Mouse (Mus musculus): ENCODE data around the gene Dctn2. TPM values are rescaled to one million over a fixed set of nuclear protein-coding genes. Genes with fewer than 3 reads are reported as not detected.

Dctn2 gene
- polyA plus RNA-seq (2012; rRNA removed) = 94.8 and 101 TPM in 2 replicates

- peak; percentile 87 to 91 for DNase-seq (ENCODE audit: low read depth in 1 of 2, low spot score in 2 of 2)
- WGBS = 2% methylated on average over 65 of the region's 70 CpGs
- H3K36me3 ChIP-seq (ENCODE audit: control insufficient read depth, insufficient read depth, low read length) = no peaks in the 10 kb centered on the region
- TF ChIP-seq POLR2A (IDR thresholded peaks at IDR 0.05; ENCODE audit: low read depth, low read length) (peak; percentile 43; the same call in 1 of the 2 replicates), CTCF (IDR thresholded peaks at IDR 0.05; ENCODE audit: extremely low read depth, insufficient read depth, insufficient read length, insufficient replicate concordance) (no peak)
- peak within 1 kb of the TSS; percentile 34 for H3K27ac ChIP-seq (ENCODE audit: insufficient read depth, low read length)
- peaks cover 6% of the 10 kb centered on the region; the same call in 1 of the 2 replicates for H3K4me1 ChIP-seq (ENCODE audit: control insufficient read depth, insufficient read depth, insufficient read length)
- peaks cover 4% of the 10 kb centered on the region; the same call in 1 of the 2 replicates for H3K27me3 ChIP-seq (ENCODE audit: control insufficient read depth, insufficient read depth, low read length)
- peak within 1 kb of the TSS; percentile 66 for H3K4me3 ChIP-seq (ENCODE audit: extremely low read depth, insufficient read depth, insufficient read length)
Observed at GRCm38 (mm10) chr10:127266112-127267091, at the start of gene Dctn2. Gene Dctn2, plus strand, starts transcription at chr10:127266368.

- Histone ChIP-seq H3K4me1 (ENCODE audit: control insufficient read depth, insufficient read depth, insufficient read length) (no peaks in the 10 kb centered on the region), H3K36me3 (ENCODE audit: control insufficient read depth, insufficient read depth, low read length) (no peaks in the 10 kb centered on the region), H3K27me3 (ENCODE audit: control insufficient read depth, insufficient read depth, low read length) (no peaks in the 10 kb centered on the region), H3K4me3 (ENCODE audit: extremely low read depth, insufficient read depth, insufficient read length) (no peak overlapping the region), H3K27ac (ENCODE audit: insufficient read depth, low read length) (no peak overlapping the region)
- TF ChIP-seq CTCF (IDR thresholded peaks at IDR 0.05; ENCODE audit: extremely low read depth, insufficient read depth, insufficient read length, insufficient replicate concordance) (no peak), POLR2A (IDR thresholded peaks at IDR 0.05; ENCODE audit: low read depth, low read length) (no peak)
- 94% methylated on average over 11 of the region's 11 CpGs for WGBS
- no peak for DNase-seq (ENCODE audit: low read depth in 1 of 2, low spot score in 2 of 2)
Observed at GRCm38 (mm10) chr10:127216456-127216855, 49.7 kb upstream of the Dctn2 start.

DNA sequence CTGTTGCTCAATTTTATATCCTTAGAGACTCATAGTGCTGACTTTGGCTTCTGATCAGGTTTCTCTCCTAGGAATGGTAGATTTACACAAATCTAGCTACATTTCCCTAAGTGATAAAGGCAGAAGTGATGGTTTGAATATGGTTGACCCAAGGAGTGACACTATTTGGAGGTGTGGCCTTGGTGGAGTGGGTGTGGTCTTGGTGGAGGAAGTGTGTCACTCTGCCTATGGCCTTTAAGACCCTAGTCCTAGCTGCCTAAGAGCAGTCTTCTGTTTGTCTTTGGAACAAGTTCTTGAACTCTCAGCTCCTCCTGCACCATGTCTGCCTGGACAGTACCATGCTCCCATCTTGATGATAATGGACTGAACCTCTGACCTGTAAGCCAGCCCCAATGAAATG, 49.0 kb upstream of the Dctn2 start:
- Histone ChIP-seq H3K4me3 (ENCODE audit: extremely low read depth, insufficient read depth, insufficient read length) (no peak overlapping the region), H3K27ac (ENCODE audit: insufficient read depth, low read length) (no peak overlapping the region), H3K36me3 (ENCODE audit: control insufficient read depth, insufficient read depth, low read length) (no peaks in the 10 kb centered on the region), H3K27me3 (ENCODE audit: control insufficient read depth, insufficient read depth, low read length) (no peaks in the 10 kb centered on the region), H3K4me1 (ENCODE audit: control insufficient read depth, insufficient read depth, insufficient read length) (no peaks in the 10 kb centered on the region)
- TF ChIP-seq POLR2A (IDR thresholded peaks at IDR 0.05; ENCODE audit: low read depth, low read length) (no peak), CTCF (IDR thresholded peaks at IDR 0.05; ENCODE audit: extremely low read depth, insufficient read depth, insufficient read length, insufficient replicate concordance) (no peak)
- no peak for DNase-seq (ENCODE audit: low read depth in 1 of 2, low spot score in 2 of 2)

- no peak for DNase-seq (ENCODE audit: low read depth in 1 of 2, low spot score in 2 of 2)
- H3K4me1 ChIP-seq (ENCODE audit: control insufficient read depth, insufficient read depth, insufficient read length) = no peaks in the 10 kb centered on the region
- no peaks in the 10 kb centered on the region for H3K27me3 ChIP-seq (ENCODE audit: control insufficient read depth, insufficient read depth, low read length)
- TF ChIP-seq CTCF (IDR thresholded peaks at IDR 0.05; ENCODE audit: extremely low read depth, insufficient read depth, insufficient read length, insufficient replicate concordance) = no peak
- TF ChIP-seq POLR2A (IDR thresholded peaks at IDR 0.05; ENCODE audit: low read depth, low read length) = no peak
- WGBS = 87% methylated on average over 2 of the region's 2 CpGs
- no peaks in the 10 kb centered on the region for H3K36me3 ChIP-seq (ENCODE audit: control insufficient read depth, insufficient read depth, low read length)
- no peak overlapping the region for H3K27ac ChIP-seq (ENCODE audit: insufficient read depth, low read length)
- no peak overlapping the region for H3K4me3 ChIP-seq (ENCODE audit: extremely low read depth, insufficient read depth, insufficient read length)
Observed at GRCm38 (mm10) chr10:127218339-127218738, 47.8 kb upstream of the Dctn2 start.

- no peaks in the 10 kb centered on the region for H3K36me3 ChIP-seq (ENCODE audit: control insufficient read depth, insufficient read depth, low read length)
- no peaks in the 10 kb centered on the region for H3K27me3 ChIP-seq (ENCODE audit: control insufficient read depth, insufficient read depth, low read length)
- peaks cover 3% of the 10 kb centered on the region; the same call in 1 of the 2 replicates for H3K4me1 ChIP-seq (ENCODE audit: control insufficient read depth, insufficient read depth, insufficient read length)
- TF ChIP-seq POLR2A (IDR thresholded peaks at IDR 0.05; ENCODE audit: low read depth, low read length) = no peak
- TF ChIP-seq CTCF (IDR thresholded peaks at IDR 0.05; ENCODE audit: extremely low read depth, insufficient read depth, insufficient read length, insufficient replicate concordance) = no peak
- WGBS = 69% methylated on average over 6 of the region's 6 CpGs
- DNase-seq (ENCODE audit: low read depth in 1 of 2, low spot score in 2 of 2) = no peak
- H3K27ac ChIP-seq (ENCODE audit: insufficient read depth, low read length) = no peak overlapping the region
- no peak overlapping the region for H3K4me3 ChIP-seq (ENCODE audit: extremely low read depth, insufficient read depth, insufficient read length)
Observed at GRCm38 (mm10) chr10:127225213-127225612, 41.0 kb upstream of the Dctn2 start.

- Histone ChIP-seq H3K4me1 (ENCODE audit: control insufficient read depth, insufficient read depth, insufficient read length) (peaks cover 3% of the 10 kb centered on the region; the same call in 1 of the 2 replicates), H3K4me3 (ENCODE audit: extremely low read depth, insufficient read depth, insufficient read length) (no peak overlapping the region), H3K27ac (ENCODE audit: insufficient read depth, low read length) (no peak overlapping the region), H3K36me3 (ENCODE audit: control insufficient read depth, insufficient read depth, low read length) (no peaks in the 10 kb centered on the region), H3K27me3 (ENCODE audit: control insufficient read depth, insufficient read depth, low read length) (no peaks in the 10 kb centered on the region)
- DNase-seq (ENCODE audit: low read depth in 1 of 2, low spot score in 2 of 2) = peak in 1 of 2 experiments; percentile 45
- TF ChIP-seq POLR2A (IDR thresholded peaks at IDR 0.05; ENCODE audit: low read depth, low read length) = no peak
- TF ChIP-seq CTCF (IDR thresholded peaks at IDR 0.05; ENCODE audit: extremely low read depth, insufficient read depth, insufficient read length, insufficient replicate concordance) = no peak
- WGBS = 8% methylated on average over 10 of the region's 10 CpGs
Observed at GRCm38 (mm10) chr10:127225732-127226131, 40.4 kb upstream of the Dctn2 start.

Measured in spleen, adult 2 months (tissue).